ENCODE assay signal across 13 mouse cellular contexts in genomic region chr19:47515091-47515490, GRCm38 (mm10).
"Had no signal": no experiment of that assay in that cellular context is flagged by ENCODE, and none has a peak within 500 bp of the region (broad histone marks: within the 10 kb centered on the region; RNA-seq: fewer than 3 reads in every experiment).

No protein-coding gene starts in this region.

- H3K27ac ChIP-seq: intestine, embryonic 15.5 days; kidney, embryonic 15.5 days; left cerebral cortex, adult 2 months; liver, embryonic 14.5 days; midbrain, embryonic 13.5 days had no signal

- ATAC-seq: intestine, embryonic 15.5 days; midbrain, embryonic 13.5 days had no signal

- H3K9me3 ChIP-seq: intestine, embryonic 15.5 days; kidney, embryonic 15.5 days; midbrain, embryonic 13.5 days had no signal

- H3K4me2 ChIP-seq: intestine, embryonic 15.5 days; kidney, embryonic 15.5 days; midbrain, embryonic 13.5 days had no signal

- DNase-seq: kidney, adult 2 months; kidney, postnatal 25 days; lung, adult 18-20 months; right cerebral cortex, adult 18-20 months; right cerebral cortex, postnatal 4 days; spleen, adult 18-20 months; thymus, adult 18-20 months; thymus, postnatal 25 days had no signal

- H3K9ac ChIP-seq: intestine, embryonic 15.5 days; kidney, embryonic 15.5 days; liver, embryonic 14.5 days; midbrain, embryonic 13.5 days had no signal

- H3K4me3 ChIP-seq: intestine, embryonic 15.5 days; kidney, embryonic 15.5 days; left cerebral cortex, adult 2 months; midbrain, embryonic 13.5 days had no signal

- H3K27me3 ChIP-seq: intestine, embryonic 15.5 days; kidney, embryonic 15.5 days; midbrain, embryonic 13.5 days had no signal
